Mouse (Mus musculus): ENCODE measurements at regions not wholly inside any gene's neighbourhood (a gene's known extent, or its start where the extent isn't known, plus 50 kb on each side); places are given as distances from the start of the nearest gene placed in this dataset.

- no peak for TF ChIP-seq CTCF (IDR thresholded peaks at IDR 0.05; ENCODE audit: low read depth)
- Histone ChIP-seq H3K4me1 (ENCODE audit: insufficient read depth, low read length) (no peaks in the 10 kb centered on the region), H3K36me3 (ENCODE audit: insufficient read depth, low read length) (no peaks in the 10 kb centered on the region), H3K27me3 (ENCODE audit: insufficient read depth, low read length) (no peaks in the 10 kb centered on the region), H3K9ac (replicated peaks; ENCODE audit: low read length) (no peak overlapping the region), H3K4me3 (ENCODE audit: low read length) (no peak overlapping the region), H3K27ac (peak overlapping the region; percentile 36; the same call in 1 of the 2 replicates), H3K4me2 (ENCODE audit: low read depth, low read length) (no peak overlapping the region), H3K9me3 (ENCODE audit: low read length) (no peaks in the 10 kb centered on the region)
- DNase-seq (ENCODE audit: low spot score) (peak; percentile 33), ATAC-seq (peak; percentile 82)
- 57% methylated on average over 13 of the region's 13 CpGs for WGBS
These were observed 164.4 kb downstream of the Hunk start for GRCm38 (mm10) chr16:90550058-90550795.
